Mouse (Mus musculus) liver, adult 2 months (tissue): Measurements from ENCODE around the gene Nfs1. TPM values are rescaled to one million over a fixed set of nuclear protein-coding genes. Genes with fewer than 3 reads are reported as not detected.

Experiments used
- DNase-seq: peaks from one replicate; pipeline ENCODE4 v3.0.0-alpha.2; 2011; ENCODE audit warnings: low read depth, low spot score; ENCODE audit errors: extremely low read depth
- H3K27ac ChIP-seq: fragments of 200-500 bp; replicated peaks from 2 replicates; pipeline ENCODE4 v1.5.1; 2012; ENCODE audit warnings: low read depth, mild to moderate bottlenecking, control low read depth, inconsistent platforms, low read length; ENCODE audit not compliant: insufficient read depth
- H3K27me3 ChIP-seq: fragments of 200-500 bp; 2 replicates; pipeline ENCODE4 v1.6.1; 2012; ENCODE audit warnings: mild to moderate bottlenecking, moderate library complexity, low read length, inconsistent platforms; ENCODE audit not compliant: control insufficient read depth, insufficient read depth
- H3K36me3 ChIP-seq: fragments of 200-500 bp; 2 replicates; pipeline ENCODE4 v1.6.1; 2012; ENCODE audit warnings: low read length, inconsistent platforms; ENCODE audit not compliant: control insufficient read depth, insufficient read depth
- H3K4me1 ChIP-seq: fragments of 200-500 bp; 2 replicates; pipeline ENCODE4 v1.6.1; 2011; ENCODE audit warnings: low read length; ENCODE audit not compliant: control insufficient read depth, insufficient read depth
- H3K4me3 ChIP-seq: fragments of 200-500 bp; 2 replicates; pipeline ENCODE4 v1.5.1; 2011; ENCODE audit warnings: low read depth, mild to moderate bottlenecking, control low read depth, low read length, moderate library complexity; ENCODE audit not compliant: insufficient read depth
- H3K79me2 ChIP-seq: fragments of 200-500 bp; 2 replicates; pipeline ENCODE4 v1.6.1; 2012; ENCODE audit warnings: inconsistent platforms, mild to moderate bottlenecking, low read length, moderate library complexity; ENCODE audit not compliant: control insufficient read depth, insufficient read depth
- H3K9ac ChIP-seq: fragments of 200-500 bp; 2 replicates; pipeline ENCODE4 v1.6.1; 2012; ENCODE audit warnings: low read depth, mild to moderate bottlenecking, control low read depth, inconsistent platforms, low read length
- CTCF ChIP-seq: fragments of 200-500 bp; IDR thresholded peaks from 2 replicates; pipeline ENCODE4 v1.5.1; 2011; ENCODE audit warnings: low read depth, low read length, control low read depth
- POLR2A ChIP-seq: fragments of 200-500 bp; IDR thresholded peaks from 2 replicates; pipeline ENCODE4 v1.6.1; 2011; ENCODE audit warnings: low read length, control low read depth; ENCODE audit not compliant: insufficient read depth; ENCODE audit errors: extremely low read depth
- WGBS: fragments of 180-500 bp; shearing (Covaris S2); methylation state at CpG from one replicate; pipeline ENCODE4 v1.1.7; 2018; 5-methylcytosine and 5-hydroxymethylcytosine counted together
- polyA plus RNA-seq: library from polyadenylated mRNA; depleted of rRNA; stranded (reverse); fragments of >200 nt; gene quantifications from 2 replicates; pipeline ENCODE4 v1.2.3, GENCODE M21; 2012
- total RNA-seq: library from RNA; depleted of rRNA; stranded (reverse); fragments of >200 nt; gene quantifications from 2 replicates; pipeline ENCODE4 v1.2.3, GENCODE M21; 2014

Nfs1 gene
- total and polyA plus RNA-seq, 2 experiments: 67.4 to 75.1 TPM

GRCm38 (mm10) chr2:156110627-156111357 lies 33.2 kb downstream of the Nfs1 start:
- 2% methylated on average over 16 of the region's 16 CpGs for WGBS
- no peaks in the 10 kb centered on the region for H3K27me3 ChIP-seq
- peak overlapping the region; percentile 99 for H3K4me3 ChIP-seq
- DNase-seq: peak; percentile 44
- no peaks in the 10 kb centered on the region for H3K36me3 ChIP-seq
- H3K4me1 ChIP-seq: peaks cover 8% of the 10 kb centered on the region
- H3K27ac ChIP-seq: peak overlapping the region; percentile 98
- TF ChIP-seq CTCF: no peak
- TF ChIP-seq POLR2A: no peak
- H3K79me2 ChIP-seq: peaks cover 27% of the 10 kb centered on the region; the same call in 1 of the 2 replicates
- peak overlapping the region; percentile 99 for H3K9ac ChIP-seq

- DNase-seq: peak; percentile 85
- Histone ChIP-seq H3K36me3 (peaks cover 20% of the 10 kb centered on the region), H3K4me3 (no peak overlapping the region), H3K27me3 (no peaks in the 10 kb centered on the region), H3K27ac (no peak overlapping the region), H3K79me2 (peaks cover 36% of the 10 kb centered on the region), H3K4me1 (peaks cover 4% of the 10 kb centered on the region; the same call in 1 of the 2 replicates), H3K9ac (no peak overlapping the region)
- WGBS: 56% methylated on average over 5 of the region's 5 CpGs
- TF ChIP-seq CTCF: no peak
- no peak for TF ChIP-seq POLR2A
Measured at GRCm38 (mm10) chr2:156091926-156092325, 52.1 kb downstream of the Nfs1 start.

- Histone ChIP-seq H3K4me3 (no peak overlapping the region), H3K27me3 (no peaks in the 10 kb centered on the region), H3K9ac (no peak overlapping the region), H3K79me2 (peaks cover 25% of the 10 kb centered on the region), H3K36me3 (peaks cover 4% of the 10 kb centered on the region), H3K27ac (no peak overlapping the region), H3K4me1 (peaks cover 4% of the 10 kb centered on the region; the same call in 1 of the 2 replicates)
- no peak for TF ChIP-seq POLR2A
- no peak for TF ChIP-seq CTCF
- 41% methylated on average over 1 of the region's 1 CpGs for WGBS
- DNase-seq: no peak
Measured at GRCm38 (mm10) chr2:156089799-156090198, 54.2 kb downstream of the Nfs1 start.

GRCm38 (mm10) chr2:156087391-156088110 lies 56.4 kb downstream of the Nfs1 start:
- TF ChIP-seq CTCF (no peak), POLR2A (no peak)
- 87% methylated on average over 7 of the region's 7 CpGs for WGBS
- no peaks in the 10 kb centered on the region for H3K36me3 ChIP-seq

GRCm38 (mm10) chr2:156084541-156084940 lies 59.4 kb downstream of the Nfs1 start:
- Histone ChIP-seq H3K27ac (no peak overlapping the region), H3K27me3 (no peaks in the 10 kb centered on the region), H3K9ac (no peak overlapping the region), H3K4me3 (no peak overlapping the region), H3K36me3 (no peaks in the 10 kb centered on the region), H3K79me2 (peaks cover 18% of the 10 kb centered on the region), H3K4me1 (peaks cover 4% of the 10 kb centered on the region)
- TF ChIP-seq POLR2A (no peak), CTCF (no peak)
- WGBS: 90% methylated on average over 3 of the region's 3 CpGs
- no peak for DNase-seq

More at GRCm38 (mm10) chr2:156087391-156088110, 56.4 kb downstream of the Nfs1 start:
- peaks cover 8% of the 10 kb centered on the region for H3K4me1 ChIP-seq
- DNase-seq: no peak
- peaks cover 26% of the 10 kb centered on the region for H3K79me2 ChIP-seq
- H3K9ac ChIP-seq: no peak overlapping the region
- no peaks in the 10 kb centered on the region for H3K27me3 ChIP-seq
- H3K4me3 ChIP-seq: no peak overlapping the region
- no peak overlapping the region for H3K27ac ChIP-seq
